Mouse (Mus musculus) limb, embryonic 15.5 days (tissue): Measurements from ENCODE around the gene Vwa7. TPM values are rescaled to one million over a fixed set of nuclear protein-coding genes. Genes with fewer than 3 reads are reported as not detected.
A peak's percentile ranks its signal among the peaks of the same experiment; 100 is the strongest.
"Not testable (repeated sequence)": the region's sequence is repeated elsewhere in the genome, so short reads cannot be mapped to it uniquely, and the experiment has no call there.

Source experiments
- ATAC-seq: fragments of 200-750 bp; cut with Nextera tagmentation; 2 replicates; pipeline ENCODE4 v1.8.0; 2017; ENCODE audit warnings: low read depth, moderate TSS enrichment; ENCODE audit not compliant: insufficient number of reproducible peaks, low FRiP score, low TSS enrichment
- H3K27ac ChIP-seq: fragments of 300-500 bp; sonication (generic); 2 replicates; pipeline ENCODE4 v1.5.1; 2015; ENCODE audit warnings: moderate library complexity, mild to moderate bottlenecking, inconsistent platforms
- H3K27me3 ChIP-seq: fragments of 300-500 bp; sonication (generic); 2 replicates; pipeline ENCODE4 v1.6.1; 2015; ENCODE audit warnings: inconsistent platforms
- H3K36me3 ChIP-seq: fragments of 300-500 bp; sonication (generic); 2 replicates; pipeline ENCODE4 v1.6.1; 2015; ENCODE audit warnings: inconsistent platforms
- H3K4me1 ChIP-seq: fragments of 300-500 bp; sonication (generic); 2 replicates; pipeline ENCODE4 v1.6.1; 2015; ENCODE audit warnings: inconsistent platforms
- H3K4me2 ChIP-seq: fragments of 300-500 bp; sonication (generic); 2 replicates; pipeline ENCODE4 v1.6.1; 2015; ENCODE audit warnings: mild to moderate bottlenecking, inconsistent platforms
- H3K4me3 ChIP-seq: fragments of 300-500 bp; sonication (generic); 2 replicates; pipeline ENCODE4 v1.5.1; 2015; ENCODE audit warnings: mild to moderate bottlenecking, inconsistent platforms
- H3K9ac ChIP-seq: fragments of 300-500 bp; sonication (generic); 2 replicates; pipeline ENCODE4 v1.6.1; 2015; ENCODE audit warnings: inconsistent platforms
- H3K9me3 ChIP-seq: fragments of 300-500 bp; sonication (generic); 2 replicates; pipeline ENCODE4 v1.6.1; 2016; ENCODE audit warnings: inconsistent platforms
- WGBS: fragments of 180-500 bp; shearing (Covaris S2); methylation state at CpG from one replicate; pipeline ENCODE4 v1.1.7; 2015; 5-methylcytosine and 5-hydroxymethylcytosine counted together
- polyA plus RNA-seq: library from polyadenylated mRNA; unstranded; fragments of >200 nt; fragmentation: Nextera tagmentation; extraction: Ambion mirVana; gene quantifications from 2 replicates; pipeline ENCODE4 v1.2.1, GENCODE M21; 2015

Vwa7 gene
- polyA plus RNA-seq, 1 experiment from 2014 or later = 0.18 TPM

DNA sequence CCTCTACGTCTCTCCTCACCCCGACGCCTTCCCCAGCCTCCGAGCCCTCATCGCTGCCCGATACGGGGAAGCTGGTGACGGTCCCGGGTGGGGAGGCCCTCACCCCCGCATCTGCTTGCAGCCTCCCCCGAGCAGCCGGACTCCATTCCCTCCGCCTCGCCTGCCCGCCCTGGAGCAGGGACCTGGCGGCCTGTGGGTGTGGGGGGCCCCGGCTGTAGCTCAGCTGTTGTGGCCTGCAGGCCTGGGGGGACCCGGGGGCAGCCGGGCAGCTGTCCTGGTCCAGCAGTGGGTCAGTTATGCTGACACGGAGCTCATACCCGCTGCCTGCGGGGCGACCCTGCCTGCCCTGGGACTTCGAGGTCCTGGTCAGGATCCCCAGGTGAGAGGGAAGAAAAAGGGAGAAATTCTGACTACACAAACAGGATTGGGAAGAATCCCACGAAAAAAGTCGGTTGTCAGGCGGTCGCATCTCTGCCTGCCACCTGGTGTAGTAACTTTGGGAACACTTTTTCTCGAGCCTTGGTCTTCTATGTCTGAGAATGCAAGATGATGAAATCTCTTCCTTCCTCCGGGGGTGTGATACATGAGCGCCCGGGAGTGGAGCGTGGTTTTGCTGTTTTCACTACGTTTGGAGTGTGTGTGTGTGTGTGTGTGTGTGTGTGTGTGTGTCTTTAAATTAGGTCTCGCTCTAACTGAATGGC, 14.8 kb upstream of the Vwa7 start:
- WGBS = under 1% methylated on average over 35 of the region's 35 CpGs
- no peaks in the 10 kb centered on the region for H3K27me3 ChIP-seq
- peaks cover 33% of the 10 kb centered on the region for H3K4me1 ChIP-seq
- H3K4me2 ChIP-seq = peak overlapping the region; percentile 95
- H3K36me3 ChIP-seq = peaks cover 46% of the 10 kb centered on the region
- peak overlapping the region; percentile 93 for H3K4me3 ChIP-seq
- peak overlapping the region; percentile 99 for H3K27ac ChIP-seq
- ATAC-seq = 0 out of 2 replicates have a peak, but pooled peaks have one; percentile 0
- H3K9ac ChIP-seq = peak overlapping the region; percentile 94
- no peaks in the 10 kb centered on the region for H3K9me3 ChIP-seq

DNA sequence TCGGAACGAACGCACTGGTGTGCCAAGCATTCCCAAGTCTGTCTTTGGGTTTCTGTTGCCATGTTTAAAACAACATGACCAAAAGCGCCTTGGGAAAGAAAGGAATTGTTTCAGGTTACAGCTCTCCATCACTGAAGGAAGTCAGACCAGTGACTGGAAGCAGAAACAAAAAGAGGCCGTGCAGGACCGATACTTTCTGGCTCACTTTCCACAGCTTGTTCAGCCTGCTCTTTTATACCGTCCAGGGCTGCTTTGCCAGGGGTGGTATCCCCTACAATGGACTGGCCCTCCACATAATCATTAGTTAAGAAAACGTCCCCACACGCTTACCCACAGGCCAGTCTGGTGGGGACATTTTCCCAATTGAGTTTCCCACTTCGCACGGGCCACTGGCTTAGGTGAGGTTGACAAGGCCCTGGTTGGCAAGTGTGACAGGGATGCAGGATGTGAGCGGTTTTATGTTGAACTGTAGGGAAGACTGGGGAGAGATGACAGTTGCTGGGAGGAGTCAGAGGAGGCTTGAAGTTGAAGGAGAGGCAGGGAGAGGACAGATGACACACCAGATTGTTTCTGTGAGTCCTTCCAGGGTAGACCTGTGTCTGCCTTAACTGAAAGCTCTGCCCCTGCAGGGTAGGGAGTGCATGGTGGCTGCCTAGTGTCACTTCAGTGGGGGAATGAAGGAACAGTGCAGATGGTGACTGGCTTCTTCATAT, 14.1 kb upstream of the Vwa7 start:
- H3K4me1 ChIP-seq = peaks cover 33% of the 10 kb centered on the region
- no peaks in the 10 kb centered on the region for H3K9me3 ChIP-seq
- peak overlapping the region; percentile 94 for H3K9ac ChIP-seq
- peak overlapping the region; percentile 93 for H3K4me3 ChIP-seq
- WGBS = 6% methylated on average over 12 of the region's 12 CpGs
- H3K36me3 ChIP-seq = peaks cover 47% of the 10 kb centered on the region
- peak overlapping the region; percentile 95 for H3K4me2 ChIP-seq
- peak overlapping the region; percentile 99 for H3K27ac ChIP-seq
- no peaks in the 10 kb centered on the region for H3K27me3 ChIP-seq
- ATAC-seq = no peak

DNA sequence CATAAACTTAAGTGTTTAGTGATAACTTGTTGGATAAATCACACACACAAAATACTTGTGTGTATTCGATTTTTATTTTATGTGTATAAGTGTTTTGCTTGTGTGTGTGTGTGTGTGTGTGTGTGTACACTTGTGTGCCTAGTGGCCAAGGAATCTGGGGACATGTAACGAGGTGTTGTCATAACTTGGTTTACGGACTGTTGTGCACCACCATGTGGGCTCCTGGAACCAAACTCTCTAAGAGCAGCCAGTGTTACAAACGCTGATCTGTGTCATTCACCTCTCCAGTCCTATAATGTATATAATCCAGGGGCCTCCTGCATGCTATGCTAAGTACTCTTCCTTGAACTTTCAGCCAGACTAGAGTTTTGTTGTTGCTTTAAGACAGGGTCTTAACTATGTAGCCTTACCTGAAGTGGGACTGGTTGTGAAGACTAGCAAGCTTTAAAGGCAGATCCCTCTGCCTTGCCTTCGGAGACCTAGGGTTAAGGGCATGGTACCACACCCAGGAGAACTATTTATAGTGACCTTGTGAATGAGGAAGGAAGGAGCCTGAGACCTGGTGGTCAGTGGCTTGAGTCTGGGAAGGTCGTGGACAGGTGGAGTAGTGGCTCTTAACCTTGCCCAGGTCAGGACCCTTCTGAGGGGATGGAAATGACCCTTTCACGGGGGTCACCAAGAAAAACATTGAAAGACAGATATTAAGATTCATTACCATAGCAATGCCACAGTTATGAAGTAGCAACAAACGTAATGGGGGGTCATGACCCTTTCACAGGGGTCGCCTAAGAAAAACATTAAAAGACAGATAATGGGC, 13.1 kb upstream of the Vwa7 start:
- ATAC-seq = no peak
- WGBS = 56% methylated on average over 9 of the region's 9 CpGs
- H3K36me3 ChIP-seq = peaks cover 47% of the 10 kb centered on the region
- H3K4me1 ChIP-seq = peaks cover 33% of the 10 kb centered on the region
- no peaks in the 10 kb centered on the region for H3K27me3 ChIP-seq
- H3K9me3 ChIP-seq = no peaks in the 10 kb centered on the region
- H3K4me3 ChIP-seq = no peak overlapping the region; the same call in 1 of the 2 replicates
- H3K4me2 ChIP-seq = peak overlapping the region; percentile 95; the same call in 1 of the 2 replicates
- peak overlapping the region; percentile 94; the same call in 1 of the 2 replicates for H3K9ac ChIP-seq
- H3K27ac ChIP-seq = no peak overlapping the region

DNA sequence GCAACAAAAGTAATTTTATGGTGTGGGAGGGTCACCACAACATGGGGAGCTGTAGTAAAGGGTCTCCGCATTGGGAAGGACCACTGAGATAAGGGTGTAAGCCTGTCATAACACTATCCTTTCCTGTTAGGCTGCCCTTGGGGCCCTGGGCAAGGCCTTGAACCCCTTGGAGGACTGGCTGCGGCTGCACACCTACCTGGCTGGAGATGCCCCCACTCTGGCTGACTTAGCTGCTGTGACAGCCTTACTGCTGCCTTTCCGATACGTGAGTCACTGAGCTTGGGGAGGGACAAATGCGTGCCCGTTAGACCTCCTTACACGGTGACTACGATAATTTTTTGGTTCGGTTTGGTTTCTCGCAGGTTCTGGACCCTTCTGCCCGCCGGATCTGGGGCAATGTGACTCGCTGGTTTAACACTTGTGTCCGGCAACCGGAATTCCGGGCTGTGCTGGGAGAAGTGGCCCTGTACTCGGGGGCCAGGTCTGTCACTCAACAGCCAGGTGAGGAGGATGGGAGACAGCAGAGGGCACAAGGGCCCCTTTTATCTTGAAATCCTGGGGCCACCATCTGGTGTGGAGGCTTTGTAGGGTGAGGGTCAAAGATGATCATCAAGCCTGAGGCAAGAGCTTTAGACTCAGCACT, 12.2 kb upstream of the Vwa7 start:
- Histone ChIP-seq H3K4me1 (peaks cover 28% of the 10 kb centered on the region), H3K27ac (no peak overlapping the region), H3K27me3 (no peaks in the 10 kb centered on the region), H3K9me3 (no peaks in the 10 kb centered on the region), H3K36me3 (peaks cover 49% of the 10 kb centered on the region), H3K4me3 (no peak overlapping the region), H3K4me2 (no peak overlapping the region), H3K9ac (no peak overlapping the region)
- ATAC-seq = no peak
- 96% methylated on average over 17 of the region's 17 CpGs for WGBS

DNA sequence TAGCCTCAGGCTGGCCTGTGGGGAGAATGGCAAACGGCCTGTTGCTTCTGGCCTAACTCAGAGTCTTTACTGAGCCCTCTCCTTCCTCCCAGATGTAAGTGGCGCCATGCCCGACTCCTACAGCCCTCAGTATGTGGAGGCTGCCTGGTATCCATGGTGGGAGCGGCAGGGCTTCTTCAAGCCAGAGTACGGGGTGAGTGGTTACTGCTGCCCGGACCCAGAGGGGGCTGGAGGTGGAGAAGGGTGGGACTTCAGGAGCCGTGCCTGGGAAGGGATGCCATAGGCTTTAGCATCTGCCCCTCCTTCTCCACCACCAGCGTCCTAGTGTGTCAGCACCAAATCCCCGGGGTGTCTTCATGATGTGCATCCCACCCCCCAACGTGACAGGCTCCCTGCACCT, 11.2 kb upstream of the Vwa7 start:
- H3K4me3 ChIP-seq = no peak overlapping the region
- no peaks in the 10 kb centered on the region for H3K27me3 ChIP-seq
- H3K4me2 ChIP-seq = no peak overlapping the region
- no peak for ATAC-seq
- peaks cover 18% of the 10 kb centered on the region for H3K4me1 ChIP-seq
- H3K9ac ChIP-seq = no peak overlapping the region
- H3K36me3 ChIP-seq = peaks cover 57% of the 10 kb centered on the region
- no peaks in the 10 kb centered on the region for H3K9me3 ChIP-seq
- 92% methylated on average over 10 of the region's 10 CpGs for WGBS
- H3K27ac ChIP-seq = no peak overlapping the region

DNA sequence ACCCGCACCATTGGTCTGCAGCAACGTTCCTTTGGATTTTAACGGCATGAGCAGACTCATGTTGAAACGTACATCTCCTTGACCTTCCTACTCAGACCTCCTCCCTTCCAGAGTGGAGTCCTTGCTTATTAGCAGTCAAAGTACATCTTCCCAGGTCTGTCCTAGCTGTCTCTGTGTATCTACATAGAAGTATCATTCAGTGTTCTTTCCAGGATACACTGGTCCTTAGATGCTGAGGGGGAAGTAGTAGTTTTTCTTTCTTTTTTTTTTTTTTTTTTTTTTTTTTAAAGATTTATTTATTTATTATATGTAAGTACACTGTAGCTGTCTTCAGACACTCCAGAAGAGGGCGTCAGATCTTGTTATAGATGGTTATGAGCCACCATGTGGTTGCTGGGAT, 10.5 kb upstream of the Vwa7 start:
- not testable (repeated sequence) for H3K4me3 ChIP-seq, H3K9ac ChIP-seq, H3K4me2 ChIP-seq, H3K9me3 ChIP-seq, H3K27ac ChIP-seq, H3K27me3 ChIP-seq, ATAC-seq
- Histone ChIP-seq H3K36me3 (peaks cover 65% of the 10 kb centered on the region), H3K4me1 (peaks cover 18% of the 10 kb centered on the region)
- WGBS = 91% methylated on average over 5 of the region's 5 CpGs

DNA sequence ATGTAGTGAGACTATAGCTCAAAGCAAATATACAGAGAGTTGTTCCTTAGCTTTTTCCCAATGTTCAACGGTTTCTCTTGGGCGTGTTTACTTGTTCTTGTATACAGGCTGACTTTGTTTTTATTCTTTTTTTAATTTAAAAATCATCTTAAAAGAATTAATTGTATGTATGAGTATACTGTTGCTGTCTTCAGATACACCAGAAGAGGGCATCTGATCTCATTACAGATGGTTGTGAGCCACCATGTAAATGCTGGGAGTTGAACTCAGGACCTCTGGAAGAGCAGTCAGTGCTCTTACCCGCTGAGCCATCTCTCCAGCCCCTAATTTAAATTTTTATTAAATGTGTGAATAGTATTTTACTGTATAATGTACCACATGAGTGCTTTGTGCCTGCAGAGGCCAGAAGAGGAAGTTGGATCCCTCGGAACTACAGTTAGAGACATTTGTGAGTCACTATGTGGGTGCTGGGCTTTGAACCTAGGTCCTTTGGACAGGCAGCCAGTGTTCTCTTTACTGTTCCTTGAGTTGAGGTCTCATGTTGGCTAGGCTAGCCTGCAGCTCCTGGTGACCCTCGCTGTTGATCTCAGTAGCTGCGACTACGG, 8.9 kb upstream of the Vwa7 start:
- peaks cover 10% of the 10 kb centered on the region for H3K4me1 ChIP-seq
- no peak overlapping the region for H3K4me3 ChIP-seq
- ATAC-seq = no peak
- H3K27ac ChIP-seq = no peak overlapping the region
- peaks cover 81% of the 10 kb centered on the region for H3K36me3 ChIP-seq
- H3K27me3 ChIP-seq = no peaks in the 10 kb centered on the region
- H3K9ac ChIP-seq = no peak overlapping the region
- H3K9me3 ChIP-seq = no peaks in the 10 kb centered on the region
- WGBS = 94% methylated on average over 7 of the region's 7 CpGs
- H3K4me2 ChIP-seq = no peak overlapping the region

DNA sequence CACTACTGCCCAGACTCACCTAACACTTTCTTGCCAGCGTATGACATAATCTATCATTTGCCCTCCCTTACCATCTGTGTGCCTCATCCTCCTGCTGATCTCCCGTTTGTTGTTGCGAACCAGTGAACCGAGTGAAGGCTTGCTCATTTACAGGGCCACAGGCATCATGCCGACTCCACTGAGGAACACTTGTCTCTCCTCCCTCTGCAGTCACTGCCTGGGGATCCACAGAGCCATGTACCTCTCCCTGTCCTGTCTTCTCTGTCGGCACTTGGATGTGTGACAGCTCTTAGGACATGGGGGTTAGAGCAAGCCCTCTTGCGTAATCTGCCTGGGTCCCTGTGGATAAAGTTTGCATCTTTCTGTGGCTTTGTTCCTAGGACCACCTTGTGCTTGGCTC, 6.8 kb upstream of the Vwa7 start:
- WGBS = 87% methylated on average over 7 of the region's 7 CpGs
- no peak overlapping the region for H3K4me3 ChIP-seq
- H3K9ac ChIP-seq = no peak overlapping the region
- H3K36me3 ChIP-seq = peaks cover 95% of the 10 kb centered on the region
- no peaks in the 10 kb centered on the region for H3K4me1 ChIP-seq
- H3K4me2 ChIP-seq = no peak overlapping the region
- no peak overlapping the region for H3K27ac ChIP-seq
- H3K9me3 ChIP-seq = no peaks in the 10 kb centered on the region
- no peaks in the 10 kb centered on the region for H3K27me3 ChIP-seq
- ATAC-seq = no peak

DNA sequence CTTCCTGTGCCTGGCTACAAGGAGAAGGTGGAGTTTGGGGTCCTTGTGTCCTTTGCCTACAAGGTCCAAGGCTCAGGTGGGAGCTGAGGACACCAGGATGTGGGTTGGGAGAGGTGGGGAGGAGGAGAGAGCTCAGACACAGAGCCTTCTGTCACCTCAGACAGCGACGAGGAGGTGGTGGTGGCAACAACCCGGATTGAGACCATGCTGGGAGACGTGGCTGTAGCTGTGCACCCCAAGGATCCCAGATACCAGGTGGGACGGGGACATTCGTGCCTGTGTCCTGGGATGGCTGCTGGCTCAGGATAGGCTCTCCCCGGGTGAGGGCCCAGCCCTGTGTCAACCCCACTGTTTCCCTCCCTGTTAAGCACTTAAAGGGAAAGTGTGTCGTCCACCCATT, 4.9 kb upstream of the Vwa7 start:
- no peak overlapping the region for H3K27ac ChIP-seq
- H3K4me1 ChIP-seq = peaks cover 10% of the 10 kb centered on the region
- no peak overlapping the region for H3K4me3 ChIP-seq
- H3K9ac ChIP-seq = no peak overlapping the region
- H3K4me2 ChIP-seq = no peak overlapping the region
- no peaks in the 10 kb centered on the region for H3K9me3 ChIP-seq
- 94% methylated on average over 8 of the region's 8 CpGs for WGBS
- H3K36me3 ChIP-seq = peaks cover 98% of the 10 kb centered on the region
- no peak for ATAC-seq
- no peaks in the 10 kb centered on the region for H3K27me3 ChIP-seq

DNA sequence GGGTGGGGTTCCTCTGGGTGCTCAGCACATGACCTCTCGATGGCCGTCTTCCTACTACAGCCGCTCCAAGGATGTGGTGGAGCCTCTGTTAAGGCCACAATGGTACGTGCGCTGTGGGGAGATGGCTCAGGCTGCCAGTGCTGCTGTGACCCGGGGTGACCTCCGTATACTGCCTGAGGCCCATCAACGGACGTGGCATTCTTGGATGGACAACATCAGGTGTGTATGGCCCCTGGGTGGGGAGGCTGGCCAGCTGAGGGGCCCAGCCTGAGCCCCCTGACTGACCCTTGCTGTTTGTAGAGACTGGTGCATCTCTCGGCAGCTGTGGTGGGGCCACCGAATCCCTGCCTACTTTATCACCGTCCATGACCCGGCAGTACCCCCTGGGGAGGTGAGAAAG, 3.9 kb upstream of the Vwa7 start:
- H3K4me1 ChIP-seq = peaks cover 14% of the 10 kb centered on the region
- H3K4me3 ChIP-seq = no peak overlapping the region
- H3K9ac ChIP-seq = no peak overlapping the region
- no peak overlapping the region for H3K27ac ChIP-seq
- H3K4me2 ChIP-seq = no peak overlapping the region
- no peaks in the 10 kb centered on the region for H3K27me3 ChIP-seq
- 84% methylated on average over 13 of the region's 13 CpGs for WGBS
- ATAC-seq = no peak
- H3K36me3 ChIP-seq = peaks cover 92% of the 10 kb centered on the region
- H3K9me3 ChIP-seq = no peaks in the 10 kb centered on the region

DNA sequence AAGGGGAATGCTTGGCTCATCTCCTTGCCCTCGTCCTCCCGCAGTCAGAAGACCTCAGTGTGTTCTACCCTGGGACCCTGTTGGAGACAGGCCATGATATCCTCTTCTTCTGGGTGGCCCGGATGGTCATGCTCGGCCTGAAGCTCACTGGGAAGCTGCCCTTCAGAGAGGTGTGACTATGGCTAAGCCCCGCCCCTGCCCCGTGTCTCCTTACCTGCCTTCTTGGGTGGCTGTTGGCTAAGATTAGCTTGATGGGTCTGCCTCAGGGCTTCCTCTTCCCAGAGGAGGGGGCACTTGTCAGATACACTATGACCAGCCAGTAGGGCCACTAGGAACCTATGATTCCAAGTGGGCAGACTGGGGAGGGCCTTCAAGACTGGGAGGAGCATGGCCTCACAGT, 3.2 kb upstream of the Vwa7 start:
- Histone ChIP-seq H3K9ac (no peak overlapping the region), H3K4me3 (no peak overlapping the region), H3K27ac (no peak overlapping the region), H3K4me2 (no peak overlapping the region), H3K36me3 (peaks cover 84% of the 10 kb centered on the region), H3K4me1 (peaks cover 14% of the 10 kb centered on the region), H3K9me3 (no peaks in the 10 kb centered on the region), H3K27me3 (no peaks in the 10 kb centered on the region)
- 83% methylated on average over 6 of the region's 6 CpGs for WGBS
- no peak for ATAC-seq
